Mouse (Mus musculus): ENCODE results near the gene Garem2.

GRCm38 (mm10) chr5:30107611-30108041 lies 2.7 kb downstream of the Garem2 start:
- no peak for TF ChIP-seq CTCF (IDR thresholded peaks at IDR 0.05; ENCODE audit: extremely low read depth, insufficient read depth, low read length)
- no peak for TF ChIP-seq POLR2A (IDR thresholded peaks at IDR 0.05; ENCODE audit: extremely low read depth, insufficient read depth, low read length)
